Mouse (Mus musculus) heart, adult 2 months (tissue): ENCODE data around the gene Catsper4.

Source experiments
- CTCF ChIP-seq: fragments of 200-600 bp; IDR thresholded peaks from 2 replicates; pipeline ENCODE4 v1.8.1; 2022; ENCODE audit warnings: antibody characterized with exemption, mild to moderate bottlenecking, moderate library complexity
- EP300 ChIP-seq: fragments of 200-500 bp; IDR thresholded peaks from 2 replicates; pipeline ENCODE4 v1.6.1; 2011; ENCODE audit warnings: low read depth, low read length, control low read depth; ENCODE audit not compliant: insufficient read depth
- POLR2A ChIP-seq: fragments of 200-500 bp; IDR thresholded peaks from 2 replicates; pipeline ENCODE4 v1.6.1; 2011; ENCODE audit warnings: mild to moderate bottlenecking, low read depth, low read length, control low read depth; ENCODE audit not compliant: insufficient read depth

DNA sequence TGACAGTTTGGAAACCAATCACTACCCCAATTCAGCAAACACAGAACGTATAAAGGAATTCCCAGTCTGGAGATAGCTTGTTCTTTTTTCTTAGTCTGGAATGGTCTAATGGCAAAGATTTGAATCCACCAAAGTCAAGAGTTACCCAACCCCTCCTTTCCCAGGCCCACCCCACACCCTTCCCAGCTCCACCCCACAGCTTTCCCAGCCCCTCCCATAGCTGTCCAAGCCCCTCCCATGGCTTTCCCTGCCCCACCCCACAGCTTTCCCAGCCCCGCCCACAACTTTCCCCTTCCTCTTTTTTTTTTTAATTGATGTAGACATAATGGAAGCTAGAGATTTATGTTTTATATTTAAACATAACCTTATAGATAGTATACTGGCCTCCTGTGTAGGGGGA lies 27.8 kb downstream of the Catsper4 start:
- TF ChIP-seq CTCF = no peak
- TF ChIP-seq EP300 = no peak
- TF ChIP-seq POLR2A = no peak
